Mouse (Mus musculus) naive thymus-derived CD4-positive, alpha-beta T cell, adult 5 months (primary cell): ENCODE results near the gene Gm3402. TPM values are rescaled to one million over a fixed set of nuclear protein-coding genes. Genes with fewer than 3 reads are reported as not detected.

ENCODE experiments used
- polyA plus RNA-seq: library from polyadenylated mRNA; unstranded; fragments of 100-300 nt; shearing (Covaris generic); gene quantifications from one replicate; pipeline ENCODE4 v1.2.1, GENCODE M21; 2017

Gene Gm3402
- not detected for polyA plus RNA-seq

GRCm38 (mm10) chr5:146513823-146514222 is at the start of gene Gm3402:
TSS of gene Gm3402 (plus strand) at chr5:146514123.

GRCm38 (mm10) chr5:146481665-146482064 is 32.3 kb upstream of the Gm3402 start, which contains the start of gene Gm6408:
TSS of gene Gm6408 (plus strand) at chr5:146481965.

GRCm38 (mm10) chr5:146491063-146491462 is 22.9 kb upstream of the Gm3402 start, which contains the start of gene Gm6370:
TSS of gene Gm6370 (plus strand) at chr5:146491363.

GRCm38 (mm10) chr5:146502099-146502498 is 11.8 kb upstream of the Gm3402 start, which contains the start of gene 4930449I24Rik:
TSS of gene 4930449I24Rik (plus strand) at chr5:146502399.

GRCm38 (mm10) chr5:146525501-146525900 is 11.6 kb downstream of the Gm3402 start, which contains the start of gene Gm3404:
TSS of gene Gm3404 (plus strand) at chr5:146525801.

GRCm38 (mm10) chr5:146537347-146537746 is 23.4 kb downstream of the Gm3402 start, which contains the start of gene Gm3409:
TSS of gene Gm3409 (plus strand) at chr5:146537647.

GRCm38 (mm10) chr5:146555836-146556235 is 41.9 kb downstream of the Gm3402 start, which contains the start of gene Gm3415:
TSS of gene Gm3415 (plus strand) at chr5:146556136.

Other genes with a start within 250 kb of the Gm3402 start
- not detected for gene Wasf3, start 129.1 kb upstream of the Gm3402 start, polyA plus RNA-seq
- gene Gm6408, start 32.2 kb upstream of the Gm3402 start, polyA plus RNA-seq: not detected
- gene Gm6370, start 22.8 kb upstream of the Gm3402 start, polyA plus RNA-seq: not detected
- gene 4930449I24Rik, start 11.7 kb upstream of the Gm3402 start, polyA plus RNA-seq: not detected
- gene Gm3404, start 11.7 kb downstream of the Gm3402 start, polyA plus RNA-seq: not detected
- not detected for gene Gm3409, start 23.5 kb downstream of the Gm3402 start, polyA plus RNA-seq
- gene Gm3415, start 42.0 kb downstream of the Gm3402 start, polyA plus RNA-seq: not detected
- not detected for gene Gpr12, start 71.1 kb downstream of the Gm3402 start, polyA plus RNA-seq